Mouse (Mus musculus) myocyte (in vitro differentiated cells): ENCODE measurements at regions not wholly inside any gene's neighbourhood (a gene's known extent, or its start where the extent isn't known, plus 50 kb on each side); places are given as distances from the start of the nearest gene placed in this dataset.

Experiments
- CEBPB ChIP-seq: IDR thresholded peaks from 2 replicates; pipeline ENCODE4 v1.6.1; 2011; ENCODE audit warnings: mild to moderate bottlenecking, moderate library complexity; ENCODE audit not compliant: poor library complexity, insufficient read depth, severe bottlenecking
- E2F4 ChIP-seq: IDR thresholded peaks from one replicate; pipeline ENCODE4 v1.6.1; 2011; ENCODE audit warnings: mild to moderate bottlenecking, control low read depth, moderate library complexity; ENCODE audit not compliant: insufficient read depth
- MAX ChIP-seq: IDR thresholded peaks from one replicate; pipeline ENCODE4 v1.6.1; 2011; ENCODE audit warnings: low read depth, mild to moderate bottlenecking, control low read depth
- MYOD1 ChIP-seq, 3 experiments: IDR thresholded peaks; one replicate each; pipeline ENCODE4 v1.6.1; 2011; ENCODE audit warnings: control low read depth in 2 of 3, low read depth in 2 of 3, mild to moderate bottlenecking in 2 of 3, moderate library complexity in 1 of 3; ENCODE audit not compliant: insufficient read length in 2 of 3, control insufficient read depth in 1 of 3
- POLR2A ChIP-seq: IDR thresholded peaks from one replicate; pipeline ENCODE4 v1.6.1; 2011; ENCODE audit warnings: low read depth, mild to moderate bottlenecking, control low read depth, moderate library complexity; ENCODE audit not compliant: insufficient read length
- POLR2AphosphoS2 ChIP-seq: IDR thresholded peaks from one replicate; pipeline ENCODE4 v1.6.1; 2011; ENCODE audit warnings: low read depth, control low read depth; ENCODE audit not compliant: insufficient read length
- REST ChIP-seq: IDR thresholded peaks from one replicate; pipeline ENCODE4 v1.6.1; 2011; ENCODE audit warnings: mild to moderate bottlenecking, control low read depth, moderate library complexity; ENCODE audit not compliant: insufficient read depth, insufficient read length
- SRF ChIP-seq: IDR thresholded peaks from one replicate; pipeline ENCODE4 v1.6.1; 2011; ENCODE audit warnings: low read depth; ENCODE audit not compliant: control insufficient read depth, insufficient read length
- USF1 ChIP-seq: IDR thresholded peaks from one replicate; pipeline ENCODE4 v1.6.1; 2011; ENCODE audit warnings: low read depth, mild to moderate bottlenecking, control low read depth, moderate library complexity

DNA sequence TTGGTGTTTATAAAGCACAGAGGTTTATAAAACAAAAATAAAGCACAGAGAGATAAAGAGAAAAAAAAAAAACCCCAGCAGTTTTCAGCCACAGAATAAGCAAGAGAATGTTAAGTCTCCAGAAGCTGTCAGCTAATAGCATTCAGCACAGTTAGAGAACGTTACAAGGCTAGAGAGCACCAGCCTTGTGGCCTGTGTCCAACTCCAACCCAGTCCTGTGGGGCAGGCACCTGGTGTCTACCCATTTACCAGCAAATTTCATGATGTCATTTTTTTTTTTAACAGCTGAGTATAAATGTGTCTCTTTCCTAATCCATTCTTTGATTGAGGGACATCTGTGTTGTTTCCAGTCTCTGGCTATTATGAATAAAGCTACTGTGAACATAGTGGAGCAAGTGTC lies 686.7 kb upstream of the 4930444P10Rik start:
- TF ChIP-seq REST (no peak), E2F4 (no peak), POLR2AphosphoS2 (no peak), MAX (no peak), POLR2A (no peak), MYOD1 (IDR thresholded peaks at IDR 0.05; ENCODE audit: control insufficient read depth in 1 of 3, insufficient read length in 2 of 3, low read depth in 2 of 3) (no peak), SRF (no peak), USF1 (no peak), CEBPB (no peak)
